Mouse (Mus musculus): ENCODE results near the gene Epb41l4b. TPM values are rescaled to one million over a fixed set of nuclear protein-coding genes. Genes with fewer than 3 reads are reported as not detected.

Gene Epb41l4b
- polyA plus RNA-seq, 1 experiment: not detected

DNA sequence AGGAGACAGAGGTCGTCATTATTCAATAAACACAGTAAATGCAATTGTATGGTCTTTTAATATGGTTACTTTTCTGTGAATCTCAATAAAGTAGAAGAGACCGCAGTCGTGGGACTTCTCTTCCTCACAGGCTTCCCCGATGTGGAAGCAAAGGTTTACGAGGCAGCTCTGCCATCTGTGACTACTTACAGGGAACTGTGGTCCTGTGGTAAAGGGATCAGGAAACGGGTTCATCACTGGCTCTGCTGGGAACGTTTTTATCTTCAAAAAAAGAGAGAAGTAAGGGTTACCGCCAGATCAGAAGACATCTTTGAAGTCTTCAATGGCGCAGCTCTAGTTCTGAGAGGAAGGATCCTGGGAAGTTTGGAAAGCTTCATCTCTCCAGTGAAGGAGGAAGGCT lies 135.5 kb downstream of the Epb41l4b start:
- H3K4me1 ChIP-seq (ENCODE audit: control insufficient read depth, insufficient read depth, low read length): peaks cover 4% of the 10 kb centered on the region; the same call in 1 of the 2 replicates
- no peak overlapping the region for H3K4me3 ChIP-seq (ENCODE audit: insufficient read depth, low read depth, low read length)
- TF ChIP-seq CTCF (IDR thresholded peaks at IDR 0.05; ENCODE audit: insufficient read depth, low read depth, low read length): no peak
- TF ChIP-seq POLR2A (IDR thresholded peaks at IDR 0.05; ENCODE audit: insufficient read depth, low read depth, low read length): no peak
- no peak overlapping the region for H3K27ac ChIP-seq (ENCODE audit: insufficient read depth, low read depth, low read length)
- 91% methylated on average over 9 of the region's 9 CpGs for WGBS

DNA sequence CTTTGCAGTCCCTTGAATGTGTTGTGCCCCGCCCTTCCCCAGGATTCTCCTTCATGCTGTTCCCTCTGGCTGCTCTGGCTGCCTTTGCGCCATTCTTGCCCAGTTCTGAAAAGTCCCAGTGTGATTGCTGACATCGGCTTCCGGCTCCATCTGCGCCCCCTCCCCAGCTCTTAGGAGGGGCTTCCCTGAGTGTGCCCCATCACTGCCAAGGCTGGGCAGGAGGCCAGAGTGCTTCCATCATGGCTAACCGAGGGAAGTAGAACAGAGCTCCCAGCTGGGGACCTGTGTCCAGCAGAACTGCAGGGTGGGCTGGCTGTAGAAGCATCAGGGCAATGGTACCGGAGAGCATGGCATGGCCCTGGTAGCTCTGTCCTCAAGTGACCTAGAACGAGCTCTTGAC lies 138.2 kb downstream of the Epb41l4b start:
- Histone ChIP-seq H3K4me1 (ENCODE audit: control insufficient read depth, insufficient read depth, low read length) (peaks cover 4% of the 10 kb centered on the region; the same call in 1 of the 2 replicates), H3K4me3 (ENCODE audit: insufficient read depth, low read depth, low read length) (no peak overlapping the region), H3K27ac (ENCODE audit: insufficient read depth, low read depth, low read length) (no peak overlapping the region)
- TF ChIP-seq POLR2A (IDR thresholded peaks at IDR 0.05; ENCODE audit: insufficient read depth, low read depth, low read length) (no peak), CTCF (IDR thresholded peaks at IDR 0.05; ENCODE audit: insufficient read depth, low read depth, low read length) (no peak)
- WGBS: 39% methylated on average over 8 of the region's 8 CpGs

- no peak overlapping the region for H3K27ac ChIP-seq (ENCODE audit: insufficient read depth, low read depth, low read length)
- no peak overlapping the region for H3K4me3 ChIP-seq (ENCODE audit: insufficient read depth, low read depth, low read length)
- TF ChIP-seq POLR2A (IDR thresholded peaks at IDR 0.05; ENCODE audit: insufficient read depth, low read depth, low read length) (no peak), CTCF (IDR thresholded peaks at IDR 0.05; ENCODE audit: insufficient read depth, low read depth, low read length) (no peak)
- whole genome bisulfite sequencing: 95% methylated on average over 8 of the region's 8 CpGs
- peaks cover 4% of the 10 kb centered on the region; the same call in 1 of the 2 replicates for H3K4me1 ChIP-seq (ENCODE audit: control insufficient read depth, insufficient read depth, low read length)
These were observed 139.4 kb downstream of the Epb41l4b start for GRCm38 (mm10) chr4:57003886-57004285.

GRCm38 (mm10) chr4:57002751-57003150 lies 140.5 kb downstream of the Epb41l4b start:
- Histone ChIP-seq H3K4me3 (ENCODE audit: insufficient read depth, low read depth, low read length) (no peak overlapping the region), H3K4me1 (ENCODE audit: control insufficient read depth, insufficient read depth, low read length) (peaks cover 4% of the 10 kb centered on the region; the same call in 1 of the 2 replicates), H3K27ac (ENCODE audit: insufficient read depth, low read depth, low read length) (no peak overlapping the region)
- TF ChIP-seq POLR2A (IDR thresholded peaks at IDR 0.05; ENCODE audit: insufficient read depth, low read depth, low read length) (no peak), CTCF (IDR thresholded peaks at IDR 0.05; ENCODE audit: insufficient read depth, low read depth, low read length) (no peak)
- WGBS: 88% methylated on average over 3 of the region's 3 CpGs

- H3K4me3 ChIP-seq (ENCODE audit: insufficient read depth, low read depth, low read length): no peak overlapping the region
- WGBS: 96% methylated on average over 2 of the region's 2 CpGs
- peaks cover 4% of the 10 kb centered on the region; the same call in 1 of the 2 replicates for H3K4me1 ChIP-seq (ENCODE audit: control insufficient read depth, insufficient read depth, low read length)
- H3K27ac ChIP-seq (ENCODE audit: insufficient read depth, low read depth, low read length): no peak overlapping the region
- TF ChIP-seq POLR2A (IDR thresholded peaks at IDR 0.05; ENCODE audit: insufficient read depth, low read depth, low read length): no peak
- TF ChIP-seq CTCF (IDR thresholded peaks at IDR 0.05; ENCODE audit: insufficient read depth, low read depth, low read length): no peak
These were observed 141.8 kb downstream of the Epb41l4b start for GRCm38 (mm10) chr4:57001437-57001836.

GRCm38 (mm10) chr4:56993331-56993730 lies 149.9 kb downstream of the Epb41l4b start:
- 76% methylated on average over 7 of the region's 7 CpGs for WGBS
- no peak for TF ChIP-seq CTCF (IDR thresholded peaks at IDR 0.05; ENCODE audit: insufficient read depth, low read depth, low read length)
- no peak overlapping the region for H3K27ac ChIP-seq (ENCODE audit: insufficient read depth, low read depth, low read length)
- no peak overlapping the region for H3K4me3 ChIP-seq (ENCODE audit: insufficient read depth, low read depth, low read length)
- peaks cover 9% of the 10 kb centered on the region for H3K4me1 ChIP-seq (ENCODE audit: control insufficient read depth, insufficient read depth, low read length)

GRCm38 (mm10) chr4:56991951-56992350 lies 151.3 kb downstream of the Epb41l4b start:
- TF ChIP-seq CTCF (IDR thresholded peaks at IDR 0.05; ENCODE audit: insufficient read depth, low read depth, low read length) (no peak), POLR2A (IDR thresholded peaks at IDR 0.05; ENCODE audit: insufficient read depth, low read depth, low read length) (no peak)
- no peak overlapping the region for H3K4me3 ChIP-seq (ENCODE audit: insufficient read depth, low read depth, low read length)
- WGBS: 86% methylated on average over 2 of the region's 2 CpGs
- H3K4me1 ChIP-seq (ENCODE audit: control insufficient read depth, insufficient read depth, low read length): peaks cover 9% of the 10 kb centered on the region
- no peak overlapping the region for H3K27ac ChIP-seq (ENCODE audit: insufficient read depth, low read depth, low read length)

GRCm38 (mm10) chr4:56990215-56990584 lies 153.0 kb downstream of the Epb41l4b start, which contains the start of gene Frrs1l:
Frrs1l (minus strand) TSS chr4:56990391.
- peaks cover 9% of the 10 kb centered on the region for H3K4me1 ChIP-seq (ENCODE audit: control insufficient read depth, insufficient read depth, low read length)
- TF ChIP-seq POLR2A (IDR thresholded peaks at IDR 0.05; ENCODE audit: insufficient read depth, low read depth, low read length) (peak; percentile 63), CTCF (IDR thresholded peaks at IDR 0.05; ENCODE audit: insufficient read depth, low read depth, low read length) (no peak)
- peak within 1 kb of the TSS; percentile 96 for H3K4me3 ChIP-seq (ENCODE audit: insufficient read depth, low read depth, low read length)
- WGBS: under 1% methylated on average over 43 of the region's 44 CpGs
- peak within 1 kb of the TSS; percentile 68 for H3K27ac ChIP-seq (ENCODE audit: insufficient read depth, low read depth, low read length)

GRCm38 (mm10) chr4:56989431-56990214 lies 153.6 kb downstream of the Epb41l4b start:
- WGBS: 3% methylated on average over 45 of the region's 45 CpGs
- H3K27ac ChIP-seq (ENCODE audit: insufficient read depth, low read depth, low read length): peak overlapping the region; percentile 58

More at GRCm38 (mm10) chr4:56989431-56990214, 153.6 kb downstream of the Epb41l4b start:
- Histone ChIP-seq H3K4me1 (ENCODE audit: control insufficient read depth, insufficient read depth, low read length) (peaks cover 9% of the 10 kb centered on the region), H3K4me3 (ENCODE audit: insufficient read depth, low read depth, low read length) (peak overlapping the region; percentile 96)
- TF ChIP-seq CTCF (IDR thresholded peaks at IDR 0.05; ENCODE audit: insufficient read depth, low read depth, low read length) (0 out of 2 replicates have a peak, but pooled peaks have one; percentile 3), POLR2A (IDR thresholded peaks at IDR 0.05; ENCODE audit: insufficient read depth, low read depth, low read length) (no peak)

All from olfactory bulb, adult 2 months (tissue).